Mouse (Mus musculus) G1E (cell line): ENCODE data around the gene Ooep.

ENCODE experiments used
- CTCF ChIP-seq: IDR thresholded peaks from 2 replicates; pipeline ENCODE4 v1.5.1; 2012; ENCODE audit warnings: low read depth, low read length, inconsistent platforms, mixed read lengths
- GATA1 ChIP-seq: IDR thresholded peaks from 2 replicates; pipeline ENCODE4 v1.6.1; 2012; ENCODE audit warnings: borderline replicate concordance, low read length, inconsistent platforms, mixed read lengths

- TF ChIP-seq CTCF: no peak
- no peak for TF ChIP-seq GATA1
These were observed 9.7 kb downstream of the Ooep start for GRCm38 (mm10) chr9:78368671-78369293.
